Mouse (Mus musculus) left cerebral cortex, adult 11 months (tissue): Measurements from ENCODE around the gene Fabp3.

Experiments
- DNase-seq: peaks from one replicate; pipeline ENCODE4 v3.0.0; 2022; ENCODE audit warnings: low spot score

Fabp3 gene

GRCm38 (mm10) chr4:130308231-130309081 lies at the start of gene Fabp3, which contains the start of gene Gm10570:
Gene Fabp3, plus strand, starts transcription at chr4:130308595.
Gene Gm10570, minus strand, starts transcription at chr4:130308674.
- peak; percentile 73 for DNase-seq

GRCm38 (mm10) chr4:130260406-130260805 lies 48.0 kb upstream of the Fabp3 start:
- DNase-seq = no peak

- no peak for DNase-seq
Measured at GRCm38 (mm10) chr4:130264131-130264530, 44.3 kb upstream of the Fabp3 start.

- DNase-seq = peak; percentile 25
Measured at GRCm38 (mm10) chr4:130264698-130265349, 43.6 kb upstream of the Fabp3 start.

GRCm38 (mm10) chr4:130266601-130267000 lies 41.8 kb upstream of the Fabp3 start:
- DNase-seq = no peak

GRCm38 (mm10) chr4:130267069-130267468 lies 41.3 kb upstream of the Fabp3 start:
- no peak for DNase-seq

GRCm38 (mm10) chr4:130268736-130269135 lies 39.7 kb upstream of the Fabp3 start:
- no peak for DNase-seq

GRCm38 (mm10) chr4:130270089-130270488 lies 38.3 kb upstream of the Fabp3 start:
- peak; percentile 70 for DNase-seq

- DNase-seq = no peak
Measured at GRCm38 (mm10) chr4:130270611-130271347, 37.6 kb upstream of the Fabp3 start.

GRCm38 (mm10) chr4:130273698-130274345 lies 34.6 kb upstream of the Fabp3 start:
- peak; percentile 29 for DNase-seq

- DNase-seq = no peak
Measured at GRCm38 (mm10) chr4:130274346-130275015, 33.9 kb upstream of the Fabp3 start.

GRCm38 (mm10) chr4:130275016-130275822 lies 33.2 kb upstream of the Fabp3 start:
- no peak for DNase-seq

GRCm38 (mm10) chr4:130275823-130276105 lies 32.6 kb upstream of the Fabp3 start:
- no peak for DNase-seq

- no peak for DNase-seq
Measured at GRCm38 (mm10) chr4:130276573-130277176, 31.7 kb upstream of the Fabp3 start.

- DNase-seq = no peak
Measured at GRCm38 (mm10) chr4:130279105-130279504, 29.3 kb upstream of the Fabp3 start, which contains the start of gene Serinc2. Gene Serinc2, minus strand, starts transcription at chr4:130279205.

- DNase-seq = no peak
Measured at GRCm38 (mm10) chr4:130282856-130283255, 25.5 kb upstream of the Fabp3 start.

- DNase-seq = no peak
Measured at GRCm38 (mm10) chr4:130283826-130284225, 24.6 kb upstream of the Fabp3 start.

GRCm38 (mm10) chr4:130286531-130286930 lies 21.9 kb upstream of the Fabp3 start:
- DNase-seq = no peak

- DNase-seq = no peak
Measured at GRCm38 (mm10) chr4:130289824-130290223, 18.6 kb upstream of the Fabp3 start.

- DNase-seq = peak; percentile 43
Measured at GRCm38 (mm10) chr4:130292271-130292670, 16.1 kb upstream of the Fabp3 start.
